Mouse (Mus musculus): Measurements from ENCODE around the gene Gm10203.

DNA sequence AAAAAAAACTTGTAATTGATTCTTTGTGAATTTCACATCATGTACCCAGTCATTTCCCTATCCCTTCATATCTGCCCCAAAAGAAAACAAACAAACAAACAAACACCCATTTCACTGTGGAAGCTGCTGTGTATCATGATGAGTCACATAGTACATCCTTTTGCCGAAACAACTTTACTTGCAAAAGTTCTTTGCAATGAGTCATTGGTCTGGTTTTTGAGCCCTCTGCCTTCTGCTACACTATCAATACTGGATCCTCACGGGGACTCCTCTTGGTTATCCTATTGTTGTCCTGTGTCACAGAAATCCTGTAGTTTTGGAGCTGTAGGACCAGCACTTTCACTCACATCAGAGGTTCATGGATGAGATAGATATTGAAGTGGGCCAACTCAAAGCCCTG is 21.1 kb upstream of the Gm10203 start:
- TF ChIP-seq GATA1 (IDR thresholded peaks at IDR 0.05; ENCODE audit: borderline replicate concordance, low read length) (no peak), FLI1 (IDR thresholded peaks at IDR 0.05; ENCODE audit: low read length) (no peak)
